Mouse (Mus musculus) large intestine, adult 2 months (tissue): Measurements from ENCODE around the gene Dnase1l2. TPM values are rescaled to one million over a fixed set of nuclear protein-coding genes. Genes with fewer than 3 reads are reported as not detected.
"Not testable (repeated sequence)": the region's sequence is repeated elsewhere in the genome, so short reads cannot be mapped to it uniquely, and the experiment has no call there.

Experiments used
- DNase-seq: peaks from one replicate; pipeline ENCODE4 v3.0.0-alpha.2; 2012; ENCODE audit warnings: low read depth, low spot score
- WGBS: fragments of 180-500 bp; shearing (Covaris S2); methylation state at CpG from one replicate; pipeline ENCODE4 v1.1.7; 2018; 5-methylcytosine and 5-hydroxymethylcytosine counted together
- polyA plus RNA-seq: library from polyadenylated mRNA; depleted of rRNA; stranded (reverse); fragments of >200 nt; gene quantifications from 2 replicates; pipeline ENCODE4 v1.2.3, GENCODE M21; 2012

The Dnase1l2 gene
- polyA plus RNA-seq, 1 experiment: 5.2 TPM

DNA sequence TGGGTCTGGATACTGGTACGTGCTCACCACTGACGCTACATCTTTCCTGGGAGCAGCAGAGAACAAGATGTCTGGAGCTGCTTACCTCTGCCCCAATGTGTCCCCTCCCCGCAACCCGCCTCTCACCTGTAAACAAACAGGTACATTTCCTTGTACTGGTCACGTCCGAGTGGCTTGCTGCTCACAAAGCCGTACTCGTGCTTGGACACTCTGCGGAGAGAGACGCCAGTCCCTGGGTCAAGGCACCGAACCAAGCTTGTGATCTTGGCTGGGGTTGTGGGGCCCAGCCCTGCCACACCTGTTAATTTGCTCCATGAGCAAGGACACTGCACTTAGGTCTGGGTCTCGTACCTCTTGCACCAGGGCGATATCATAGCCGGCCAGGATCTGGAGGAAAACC is 798 bp downstream of the Dnase1l2 start:
- 51% methylated on average over 14 of the region's 14 CpGs for WGBS
- no peak for DNase-seq

DNA sequence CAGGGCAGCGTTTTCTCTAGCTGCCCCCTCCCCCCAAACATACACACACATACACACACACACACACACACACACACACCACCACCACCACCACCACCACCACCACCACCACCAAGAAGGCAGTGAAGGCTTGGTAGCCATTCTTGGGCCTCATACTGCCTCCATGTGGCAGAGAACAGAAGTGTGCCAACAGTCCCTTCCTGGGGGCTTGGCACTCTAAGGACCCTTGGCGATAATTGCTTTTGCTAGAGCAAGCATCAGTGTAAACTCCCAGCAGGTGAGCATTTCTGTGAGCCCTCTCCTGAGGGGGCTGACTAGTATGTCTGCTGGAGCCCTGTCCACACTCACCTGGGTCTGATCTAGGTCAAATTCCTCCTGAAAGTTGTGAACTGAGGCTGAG is 1.8 kb downstream of the Dnase1l2 start:
- no peak for DNase-seq
- 43% methylated on average over 2 of the region's 2 CpGs for WGBS

DNA sequence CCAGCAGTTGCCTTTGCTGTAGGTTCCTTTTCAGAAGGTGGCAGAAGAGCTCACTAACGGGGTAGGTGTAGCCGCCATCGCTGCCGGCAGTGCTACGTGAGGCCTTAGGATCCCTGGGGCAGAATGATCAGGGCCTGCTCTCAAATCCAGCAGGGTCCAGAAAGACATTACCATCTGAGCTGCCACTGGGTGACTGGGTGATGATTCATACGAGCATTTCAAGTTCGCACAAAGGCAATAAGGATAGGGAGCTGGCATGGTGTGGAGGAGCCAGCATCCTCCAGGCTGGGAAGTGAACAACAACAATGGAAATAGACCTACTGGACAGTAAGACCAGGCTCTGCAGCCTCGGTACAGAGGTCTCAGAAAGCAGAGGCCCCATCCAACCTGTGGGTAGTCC is 2.5 kb downstream of the Dnase1l2 start:
- 89% methylated on average over 8 of the region's 8 CpGs for WGBS
- DNase-seq: no peak

DNA sequence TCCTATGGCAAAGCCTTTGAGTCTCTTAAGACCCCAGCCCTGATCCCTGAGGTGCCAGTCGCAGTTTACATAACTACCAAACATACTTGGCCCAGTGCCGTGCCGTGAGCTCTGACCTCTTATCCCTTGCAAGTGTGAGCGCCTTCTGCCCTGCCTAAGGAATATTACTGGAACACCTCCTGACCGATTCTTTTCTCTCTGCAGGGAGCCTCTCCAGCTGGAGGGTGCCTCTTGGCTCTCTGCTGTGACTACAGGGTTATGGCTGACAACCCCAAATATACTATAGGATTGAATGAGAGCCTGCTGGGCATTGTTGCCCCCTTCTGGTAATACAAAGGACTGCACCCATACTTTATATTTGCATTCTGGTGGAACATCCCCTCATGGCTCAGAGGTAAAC is 5.9 kb downstream of the Dnase1l2 start:
- WGBS: 74% methylated on average over 5 of the region's 5 CpGs
- DNase-seq: no peak

DNA sequence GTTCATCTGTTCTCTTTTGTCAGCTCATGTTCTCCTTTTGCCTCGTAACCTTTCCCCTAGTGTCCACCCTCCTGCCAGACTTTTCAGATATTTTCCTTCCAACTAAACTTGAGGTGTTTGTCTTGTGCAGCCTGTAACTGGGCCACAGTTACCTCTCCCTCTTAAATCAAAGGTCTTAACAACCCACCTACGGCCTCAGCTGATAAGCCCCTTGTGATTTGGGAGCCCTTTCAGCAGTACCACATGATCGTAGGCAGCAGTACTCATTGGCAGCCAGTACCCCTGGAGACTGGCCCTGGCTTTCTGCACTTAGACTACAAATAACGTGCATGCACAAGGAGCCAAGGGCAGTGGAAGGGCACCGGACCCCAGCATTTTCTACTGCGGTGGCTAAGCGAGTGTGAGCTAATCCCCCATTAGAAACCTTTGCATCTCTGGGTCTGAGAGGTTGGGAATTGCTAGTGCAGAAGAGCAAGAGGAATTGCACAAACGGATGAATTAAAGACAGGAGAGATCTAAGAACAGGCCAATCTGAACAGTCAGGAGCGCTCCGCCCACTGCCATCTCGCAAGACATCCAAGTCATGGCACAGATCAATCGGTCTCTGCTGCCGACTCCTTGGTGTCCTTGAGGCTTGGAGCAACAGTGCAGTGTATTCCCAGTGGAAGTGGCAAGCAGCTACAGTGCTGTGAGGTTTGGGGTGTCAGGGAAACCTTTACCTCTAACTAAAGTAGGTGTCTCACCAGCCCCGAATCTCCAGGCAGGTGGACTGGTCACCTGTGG is 13.5 kb downstream of the Dnase1l2 start:
- no peak for DNase-seq
- 66% methylated on average over 14 of the region's 14 CpGs for WGBS

DNA sequence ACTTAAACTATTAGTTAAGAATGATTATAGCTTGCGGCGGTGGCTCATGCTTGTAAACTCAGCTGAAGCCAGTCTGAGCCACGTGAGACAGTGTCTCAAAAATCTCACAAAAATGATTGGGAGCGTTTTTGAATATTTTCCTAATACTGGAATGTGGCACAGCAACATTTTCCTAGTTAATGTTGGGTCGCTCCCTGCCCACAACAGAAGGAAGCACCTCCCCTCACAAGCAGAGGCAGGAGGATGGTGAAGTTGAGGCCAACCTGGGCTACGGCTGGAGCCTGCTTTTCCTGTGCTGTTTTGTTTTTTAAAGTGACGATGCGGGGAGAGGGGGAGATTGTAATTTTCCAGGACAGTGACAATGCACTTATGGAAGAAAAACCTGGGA is 15.7 kb downstream of the Dnase1l2 start:
- DNase-seq: no peak
- WGBS: 2% methylated on average over 8 of the region's 8 CpGs

DNA sequence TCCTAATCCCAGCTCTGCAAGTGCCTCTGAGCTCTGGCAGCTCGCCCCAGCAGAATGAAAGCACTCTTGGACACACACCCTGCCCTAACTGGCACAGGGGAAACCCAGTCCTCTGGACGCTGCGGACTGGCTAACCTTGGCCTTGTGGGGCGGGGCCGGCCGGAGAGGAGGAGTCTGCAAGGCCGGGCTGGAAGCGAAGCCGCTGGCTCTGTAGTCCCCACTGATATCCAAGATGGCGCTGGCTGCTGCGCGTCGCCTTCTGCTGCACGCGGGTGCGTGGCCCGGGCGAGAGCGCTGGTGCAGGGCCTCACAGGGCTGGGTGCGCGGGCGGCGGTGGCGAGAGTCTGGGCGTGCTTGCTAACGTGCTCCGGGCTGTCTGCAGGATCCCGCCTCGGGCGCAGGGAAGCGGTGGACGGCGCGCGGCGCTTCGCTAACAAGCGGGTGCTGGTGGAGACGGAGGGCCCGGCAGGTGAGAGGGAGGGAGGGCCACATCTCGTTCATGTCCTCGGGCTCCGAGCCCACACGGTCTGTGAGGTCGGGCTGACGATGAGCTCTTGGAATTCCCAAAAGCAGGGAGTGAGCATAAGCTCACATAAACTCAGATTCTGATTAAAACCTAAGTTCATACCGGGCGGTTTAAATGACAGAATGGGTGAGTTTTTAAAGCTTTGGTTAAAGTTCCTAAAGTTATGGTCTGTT is 16.3 kb downstream of the Dnase1l2 start, which contains the start of gene Eci1:
Gene Eci1, plus strand, starts transcription at position 171 of the 699 bp plus-strand sequence.
- DNase-seq: peak; percentile 94
- under 1% methylated on average over 48 of the region's 48 CpGs for WGBS

DNA sequence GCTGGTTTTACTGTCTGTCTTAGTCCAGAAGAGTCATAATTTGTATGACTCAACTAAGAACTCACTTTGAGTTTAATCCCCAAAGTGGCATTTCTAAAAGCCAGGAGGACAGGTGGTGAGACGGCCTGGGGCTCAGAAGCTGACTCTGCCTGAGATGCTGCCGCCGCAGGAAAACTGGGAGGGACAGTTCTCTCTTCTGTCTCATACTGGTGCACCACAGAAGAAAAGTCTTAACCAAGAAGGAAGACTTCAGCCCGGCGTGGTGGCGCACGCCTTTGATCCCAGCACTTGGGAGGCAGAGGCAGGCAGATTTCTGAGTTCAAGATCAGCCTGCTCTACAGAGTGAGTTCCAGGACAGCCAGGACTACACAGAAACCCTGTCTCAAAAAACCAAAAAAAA is 17.0 kb downstream of the Dnase1l2 start:
- no peak for DNase-seq
- 42% methylated on average over 7 of the region's 7 CpGs for WGBS

DNA sequence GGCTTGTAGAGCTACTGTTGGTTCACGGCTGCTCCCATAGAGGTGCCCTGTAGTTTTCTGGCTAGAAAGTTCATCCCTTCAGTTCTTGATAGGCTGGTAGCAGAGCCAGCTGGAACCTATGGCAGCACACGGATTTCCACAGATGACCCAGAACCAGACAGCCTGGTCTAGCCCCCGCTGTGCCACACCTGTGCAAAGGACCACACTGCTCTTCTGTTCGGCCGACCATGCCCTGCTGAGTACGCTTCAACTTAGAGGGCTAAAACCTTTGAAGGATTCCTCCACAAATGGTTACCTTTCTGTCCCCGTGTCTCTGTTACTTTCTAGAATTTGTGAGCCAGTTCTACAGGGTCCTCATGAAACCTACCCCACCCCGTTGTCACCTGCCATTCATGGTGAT is 17.6 kb downstream of the Dnase1l2 start:
- WGBS: 38% methylated on average over 6 of the region's 8 CpGs
- DNase-seq: not testable (repeated sequence)

DNA sequence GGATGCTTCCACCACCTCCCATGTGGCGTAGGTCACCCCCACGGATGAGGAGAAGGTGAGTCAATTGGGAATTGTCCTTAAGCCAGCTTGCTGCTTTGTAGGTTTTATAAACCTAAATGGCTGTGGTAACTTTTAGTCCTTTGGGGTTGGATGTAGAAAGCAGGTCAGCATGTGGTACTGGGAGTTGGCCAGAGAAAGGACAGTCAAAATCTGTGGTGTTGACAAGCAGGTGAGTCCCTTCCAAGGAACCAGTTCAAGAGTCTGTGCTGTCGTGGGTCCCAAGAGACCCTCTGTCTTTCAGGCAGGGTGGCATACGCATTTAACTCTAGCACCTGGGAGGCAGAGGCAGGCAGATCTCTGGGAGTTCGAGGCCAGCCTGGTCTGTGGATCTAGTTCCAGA is 18.4 kb downstream of the Dnase1l2 start:
- DNase-seq: no peak
- WGBS: 89% methylated on average over 5 of the region's 5 CpGs

DNA sequence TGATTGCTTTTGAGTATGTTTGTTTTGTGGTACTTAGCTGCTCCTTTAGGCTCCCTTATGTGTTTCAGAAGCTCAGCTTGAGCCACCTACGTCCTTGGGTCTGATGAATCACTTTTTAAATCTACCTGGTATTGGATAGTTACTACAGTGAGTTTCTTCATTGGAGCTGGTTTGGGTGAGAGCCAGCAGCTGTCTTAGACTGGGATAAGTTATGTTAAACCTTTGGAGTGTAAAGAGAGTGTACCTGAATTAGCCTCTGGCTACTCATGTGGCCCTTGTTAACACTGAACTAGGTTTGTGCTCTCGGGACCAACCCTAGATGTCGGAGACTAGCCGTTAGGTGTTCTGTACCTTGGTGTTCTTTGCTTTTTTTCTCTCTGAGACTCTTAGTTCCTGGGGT is 19.8 kb downstream of the Dnase1l2 start:
- DNase-seq: no peak
- 80% methylated on average over 4 of the region's 4 CpGs for WGBS

DNA sequence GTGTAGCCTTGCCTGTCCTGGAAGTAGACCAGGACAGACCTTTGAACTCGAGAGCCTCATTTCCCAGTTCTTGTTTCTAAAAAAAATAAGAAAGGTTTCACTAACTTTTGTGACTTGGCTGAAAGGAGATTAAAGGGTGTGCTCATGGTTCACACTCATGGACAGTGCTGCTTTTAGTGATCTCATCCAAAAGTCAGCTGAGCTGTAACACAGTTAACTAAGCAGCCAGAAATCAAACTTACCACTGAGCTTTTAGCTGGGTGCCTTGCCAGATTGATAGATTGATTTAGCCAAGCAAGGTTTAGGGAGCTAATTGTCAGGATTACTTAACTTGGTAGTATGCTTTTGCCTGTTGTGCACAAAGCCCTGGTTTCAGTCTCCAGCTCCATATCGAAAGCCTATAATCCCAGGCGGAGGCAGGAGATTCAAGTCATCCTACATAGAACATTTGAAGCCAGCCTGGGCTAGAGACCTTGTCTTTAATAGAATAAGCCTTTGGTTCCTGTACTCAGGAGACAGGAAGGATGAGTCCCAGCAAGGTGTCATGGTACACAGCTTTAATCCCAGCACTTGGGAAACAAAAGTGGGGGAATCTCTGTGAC is 26.8 kb downstream of the Dnase1l2 start:
- WGBS: 55% methylated on average over 3 of the region's 3 CpGs
- no peak for DNase-seq

DNA sequence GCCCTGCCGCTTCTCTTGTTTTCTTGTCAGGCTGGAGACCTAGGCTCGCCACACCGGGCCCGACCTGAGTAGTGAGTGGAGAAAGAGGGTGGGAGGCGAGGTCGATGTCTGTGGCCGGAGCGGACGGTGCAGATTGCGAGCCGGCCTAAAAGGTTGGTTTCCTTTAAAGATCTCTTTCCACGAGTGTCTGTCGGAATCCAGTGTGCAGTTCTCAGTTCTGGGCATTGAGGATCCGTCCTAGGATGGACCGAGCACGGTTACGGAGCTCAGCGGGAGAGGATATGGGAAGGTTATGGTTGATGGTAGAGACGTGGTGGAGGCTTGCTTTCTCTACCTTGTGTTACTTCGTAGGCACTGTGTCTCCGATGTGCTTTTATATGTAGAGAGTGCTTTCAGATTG is 27.9 kb downstream of the Dnase1l2 start:
- DNase-seq: no peak
- under 1% methylated on average over 21 of the region's 21 CpGs for WGBS

DNA sequence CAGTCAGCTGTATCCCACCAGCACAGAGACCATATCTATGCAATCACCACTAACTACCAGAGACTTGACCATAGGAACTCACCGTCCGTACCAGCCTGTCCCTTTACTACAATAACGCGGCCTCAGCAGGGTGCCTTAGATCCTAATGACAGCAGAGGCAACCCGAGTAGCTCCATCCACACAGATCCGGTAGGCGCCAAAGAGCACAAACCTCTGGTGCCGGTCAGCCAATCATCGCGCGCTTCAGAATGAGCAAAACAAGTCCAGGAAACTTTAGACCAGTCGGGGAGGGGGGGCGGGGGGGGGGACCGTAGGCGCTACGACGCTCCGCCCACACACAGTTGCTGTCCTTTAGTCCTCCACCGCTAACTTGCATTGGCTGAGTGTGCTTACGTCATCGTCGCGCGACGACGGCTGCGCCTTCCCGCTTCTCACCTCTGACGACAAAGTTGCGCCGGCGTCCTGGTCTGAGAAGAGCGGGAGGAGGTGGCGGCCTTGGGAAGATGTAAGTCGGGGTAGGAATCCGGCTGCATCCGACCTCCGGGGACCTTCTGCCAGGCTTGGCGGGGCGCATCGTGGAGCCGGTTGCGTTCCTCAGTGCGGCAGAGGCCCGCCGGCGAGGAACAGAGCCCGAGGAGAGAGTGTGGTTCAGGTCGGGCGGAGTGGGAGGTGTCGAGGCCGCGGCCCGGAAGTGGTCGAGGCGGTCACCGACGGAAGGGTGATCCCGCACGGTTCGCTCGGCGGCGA is 28.5 kb downstream of the Dnase1l2 start, which contains the start of gene Rnps1:
Gene Rnps1, plus strand, starts transcription at position 336 of the 747 bp plus-strand sequence.
- WGBS: under 1% methylated on average over 64 of the region's 64 CpGs
- DNase-seq: peak; percentile 97

DNA sequence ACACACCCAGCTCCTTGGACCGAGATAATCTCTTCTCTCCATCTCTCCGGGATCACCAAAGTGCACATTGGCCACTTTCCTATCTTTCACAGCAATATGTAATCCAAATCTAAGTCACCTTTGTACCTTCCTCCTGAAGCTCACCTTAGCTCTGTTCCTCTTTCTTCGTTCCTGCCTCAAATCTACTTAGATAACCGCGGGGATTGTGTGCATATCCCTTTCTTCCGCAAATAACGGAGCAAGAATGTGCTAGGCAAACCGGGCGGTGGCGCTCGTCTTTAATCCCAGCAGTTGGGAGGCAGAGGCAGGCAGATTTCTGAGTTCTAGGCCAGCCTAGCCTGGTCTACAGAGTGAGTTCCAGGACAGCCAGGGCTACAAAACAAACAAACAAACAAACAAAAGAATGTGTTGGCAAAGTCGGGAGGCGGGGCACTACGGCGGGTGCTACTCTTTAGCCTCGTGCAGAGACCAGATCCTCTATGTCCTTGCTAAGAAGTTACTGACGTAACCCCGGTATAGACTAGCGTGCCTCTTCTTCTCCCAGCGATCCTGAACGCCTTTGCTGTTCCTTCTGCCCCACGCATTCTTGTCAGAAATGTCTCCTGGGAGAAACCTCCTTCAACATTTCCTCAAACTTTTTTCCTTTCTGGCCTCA is 29.2 kb downstream of the Dnase1l2 start:
- 9% methylated on average over 22 of the region's 22 CpGs for WGBS

DNA sequence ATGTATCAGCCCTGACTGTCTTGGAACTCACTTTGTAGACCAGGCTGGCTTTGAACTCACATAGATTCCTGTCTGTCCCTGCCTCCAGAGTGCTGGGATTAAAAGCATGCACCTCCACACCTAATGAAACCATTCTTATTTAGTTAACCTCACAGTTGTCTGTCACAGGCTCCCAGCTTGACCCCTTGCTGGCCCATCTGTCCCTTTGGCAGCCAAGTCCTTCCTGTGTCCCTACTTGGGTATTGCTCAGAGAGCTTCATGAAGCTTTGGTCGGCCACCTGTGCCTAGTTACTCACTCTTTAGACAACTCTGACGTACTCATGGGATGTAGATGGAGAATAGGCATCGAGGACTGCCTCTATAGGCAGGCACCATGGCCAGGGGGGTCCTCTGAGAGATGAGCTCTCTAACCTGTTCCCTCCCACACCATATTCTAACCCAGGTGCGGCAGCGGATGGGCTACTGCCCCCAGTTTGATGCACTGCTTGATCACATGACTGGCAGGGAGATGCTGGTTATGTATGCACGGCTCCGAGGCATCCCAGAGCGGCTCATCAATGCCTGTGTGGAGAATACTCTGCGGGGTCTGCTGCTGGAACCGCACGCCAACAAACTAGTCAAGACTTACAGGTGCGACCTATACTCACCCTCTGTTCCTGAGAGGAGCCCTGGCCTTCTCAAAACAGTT is 35.6 kb downstream of the Dnase1l2 start:
- 88% methylated on average over 12 of the region's 12 CpGs for WGBS
- no peak for DNase-seq

More for the DNA sequence above, 29.2 kb downstream of the Dnase1l2 start:
- no peak for DNase-seq

DNA sequence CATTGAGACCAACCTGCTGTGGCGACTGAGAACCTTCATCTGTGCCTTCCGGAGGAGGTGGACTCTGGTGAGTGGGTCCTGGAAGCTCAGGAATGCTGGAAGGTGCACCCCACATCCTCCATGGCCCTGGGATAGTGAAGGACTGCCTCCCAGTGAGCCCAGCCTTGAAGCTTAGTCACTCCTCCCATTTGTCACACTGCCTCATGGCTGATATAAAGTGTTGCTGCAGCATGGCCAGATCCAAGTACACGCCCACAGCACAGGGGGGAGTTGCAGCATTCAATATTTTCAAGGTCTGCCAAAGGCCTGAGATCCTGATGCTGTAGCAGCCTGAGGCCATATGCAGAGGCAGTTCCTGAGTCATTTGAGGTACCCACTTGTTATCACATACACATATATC is 40.5 kb downstream of the Dnase1l2 start:
- 86% methylated on average over 3 of the region's 3 CpGs for WGBS
- DNase-seq: no peak

DNA sequence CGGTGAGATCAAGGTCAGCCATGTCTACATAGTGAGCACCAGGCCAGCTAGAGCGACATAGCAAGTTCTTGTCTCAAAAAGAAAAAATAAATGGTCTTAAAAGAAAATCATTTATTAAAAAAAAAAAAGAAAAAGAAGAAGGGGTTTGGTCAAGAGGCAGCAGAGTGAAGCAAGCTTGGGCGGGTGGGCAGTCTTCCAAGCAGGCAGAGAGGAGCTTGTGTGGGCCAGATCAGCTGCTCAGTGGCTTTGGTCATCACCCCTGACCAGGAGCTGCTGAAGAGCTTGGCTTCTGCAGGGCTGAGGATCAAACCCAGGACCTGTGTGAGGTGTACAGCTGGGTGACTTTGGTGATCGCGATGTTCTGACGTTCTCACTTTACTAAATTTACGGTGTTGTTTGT is 48.4 kb downstream of the Dnase1l2 start:
- WGBS: 70% methylated on average over 7 of the region's 7 CpGs
- DNase-seq: no peak

DNA sequence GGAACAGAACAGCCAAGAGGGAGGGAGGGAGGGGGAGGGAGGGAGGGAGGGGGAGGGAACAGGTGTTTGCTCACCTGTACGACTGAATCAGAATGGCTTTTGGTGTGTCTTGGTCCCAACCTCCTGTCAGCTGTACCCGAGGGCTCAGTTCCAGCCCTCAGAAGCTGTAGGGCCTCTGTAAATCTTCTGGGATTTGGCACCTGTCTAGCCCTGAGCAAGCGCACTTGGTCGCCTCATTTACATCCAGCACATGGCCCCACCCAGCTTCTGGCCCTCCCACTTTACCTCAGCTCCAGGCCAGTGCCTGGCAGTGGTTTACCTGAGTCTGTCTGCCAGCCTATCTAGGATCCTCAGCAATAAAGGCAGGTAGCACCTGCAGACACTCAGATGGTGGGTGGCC is 49.4 kb downstream of the Dnase1l2 start:
- WGBS: 11% methylated on average over 4 of the region's 4 CpGs
- DNase-seq: peak; percentile 60
